Mouse (Mus musculus) megakaryocyte, embryonic 14.5 days (primary cell): ENCODE results near the gene Cc2d1b. TPM values are rescaled to one million over a fixed set of nuclear protein-coding genes. Genes with fewer than 3 reads are reported as not detected.

Source experiments
- H3K27me3 ChIP-seq: replicated peaks from 2 replicates; pipeline ENCODE3; 2012; ENCODE audit warnings: inconsistent platforms
- H3K36me3 ChIP-seq: replicated peaks from 2 replicates; pipeline ENCODE3; 2012; ENCODE audit warnings: low read length, inconsistent platforms, mixed read lengths
- H3K4me1 ChIP-seq: 2 replicates; pipeline ENCODE4 v1.6.1; 2012; ENCODE audit warnings: inconsistent platforms
- H3K4me3 ChIP-seq: replicated peaks from 2 replicates; pipeline ENCODE3; 2012; ENCODE audit warnings: moderate library complexity, mild to moderate bottlenecking, inconsistent platforms
- H3K9me3 ChIP-seq: 2 replicates; pipeline ENCODE4 v1.6.1; 2012; ENCODE audit warnings: inconsistent platforms
- FLI1 ChIP-seq: IDR thresholded peaks from 2 replicates; pipeline ENCODE4 v1.6.1; 2012; ENCODE audit warnings: low read length, inconsistent platforms, mixed read lengths
- GATA1 ChIP-seq: IDR thresholded peaks from 3 replicates; pipeline ENCODE4 v1.6.1; 2012; ENCODE audit warnings: mixed read lengths, low read length, inconsistent platforms, borderline replicate concordance
- polyA plus RNA-seq: library from polyadenylated mRNA; stranded (reverse); fragments of >175 nt; gene quantifications from 2 replicates; pipeline ENCODE4 v1.2.3, GENCODE M21; 2012; ENCODE audit warnings: low replicate concordance; ENCODE audit not compliant: insufficient read depth

Gene Cc2d1b
- polyA plus RNA-seq, 1 experiment: 45.3 TPM

GRCm38 (mm10) chr4:108638752-108639151 lies 19.0 kb downstream of the Cc2d1b start:
- H3K4me3 ChIP-seq: no peak overlapping the region
- no peak for TF ChIP-seq GATA1
- TF ChIP-seq FLI1: no peak
- H3K4me1 ChIP-seq: peaks cover 22% of the 10 kb centered on the region
- H3K9me3 ChIP-seq: no peaks in the 10 kb centered on the region
- no peaks in the 10 kb centered on the region for H3K27me3 ChIP-seq
- peaks cover 34% of the 10 kb centered on the region for H3K36me3 ChIP-seq

DNA sequence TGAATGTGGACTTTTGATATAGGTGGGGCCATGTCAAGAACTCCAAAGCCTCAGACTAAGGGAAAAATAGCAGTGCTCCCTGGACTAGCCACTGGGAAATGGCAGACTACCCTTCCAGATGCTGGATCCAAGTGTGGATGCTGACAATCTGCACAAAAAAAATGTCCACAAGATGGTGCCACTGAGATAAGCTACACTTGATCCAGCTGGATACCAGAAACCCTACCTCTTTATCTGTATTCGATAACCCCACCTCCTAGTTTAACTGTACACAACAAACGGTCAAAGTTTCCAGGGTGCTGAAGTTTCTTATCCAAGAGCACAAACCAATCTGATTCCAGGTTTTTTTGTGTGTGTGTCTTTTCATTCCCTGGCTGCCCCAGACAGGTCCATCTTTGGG lies 44.7 kb downstream of the Cc2d1b start:
- Histone ChIP-seq H3K9me3 (0 out of 2 replicates have a peak, but pooled peaks cover 3% of the 10 kb centered on the region), H3K4me1 (no peaks in the 10 kb centered on the region), H3K27me3 (no peaks in the 10 kb centered on the region), H3K4me3 (no peak overlapping the region), H3K36me3 (no peaks in the 10 kb centered on the region)
- TF ChIP-seq FLI1: no peak
- no peak for TF ChIP-seq GATA1

Other genes with a start within 250 kb of the Cc2d1b start
- gene Shisal2a, start 236.6 kb upstream of the Cc2d1b start, polyA plus RNA-seq: not detected in 2 replicates
- 0.07 TPM in 1 of 2 replicates, not detected in the other for gene Gpx7, start 213.0 kb upstream of the Cc2d1b start, polyA plus RNA-seq
- 2.8 and 10.1 TPM in 2 replicates for gene Tut4, start 160.5 kb upstream of the Cc2d1b start, polyA plus RNA-seq
- gene Prpf38a, start 40.6 kb upstream of the Cc2d1b start, polyA plus RNA-seq: 1.5 and 5.3 TPM in 2 replicates
- gene Orc1, start 40.5 kb upstream of the Cc2d1b start, polyA plus RNA-seq: 0.80 and 3.7 TPM in 2 replicates
- gene 3110021N24Rik, start 99.7 kb downstream of the Cc2d1b start, polyA plus RNA-seq: not detected in 2 replicates
- 0.01 TPM in 1 of 2 replicates, not detected in the other for gene Zfyve9, start 160.9 kb downstream of the Cc2d1b start, polyA plus RNA-seq
- gene Btf3l4, start 213.7 kb downstream of the Cc2d1b start, polyA plus RNA-seq: 4.9 and 5.4 TPM in 2 replicates
- gene Txndc12, start 214.7 kb downstream of the Cc2d1b start, polyA plus RNA-seq: 6.4 TPM in 1 of 2 replicates, not detected in the other
- 33.5 and 40.0 TPM in 2 replicates for gene Kti12, start 227.8 kb downstream of the Cc2d1b start, polyA plus RNA-seq
- 0.22 TPM in 1 of 2 replicates, not detected in the other for gene A730015C16Rik, start 228.7 kb downstream of the Cc2d1b start, polyA plus RNA-seq